Mouse (Mus musculus): Measurements from ENCODE around the gene Cops3. TPM values are rescaled to one million over a fixed set of nuclear protein-coding genes. Genes with fewer than 3 reads are reported as not detected.
A peak's percentile ranks its signal among the peaks of the same experiment; 100 is the strongest.

The Cops3 gene
- polyA plus RNA-seq, 1 experiment: 22.7 TPM

GRCm38 (mm10) chr11:59804409-59805110 lies 35.1 kb downstream of the Cops3 start:
- Histone ChIP-seq H3K27ac (ENCODE audit: insufficient read depth, low read depth, low read length) (no peak overlapping the region), H3K36me3 (ENCODE audit: control insufficient read depth, insufficient read depth, low read length) (peaks cover 4% of the 10 kb centered on the region), H3K4me3 (ENCODE audit: insufficient read depth, low read depth, low read length) (no peak overlapping the region), H3K4me1 (ENCODE audit: control insufficient read depth, insufficient read depth, low read length) (peaks cover 9% of the 10 kb centered on the region; the same call in 1 of the 2 replicates), H3K27me3 (replicated peaks; ENCODE audit: control insufficient read depth, insufficient read depth, low read length) (no peaks in the 10 kb centered on the region)
- TF ChIP-seq POLR2A (IDR thresholded peaks at IDR 0.05; ENCODE audit: low read depth, low read length) (no peak), CTCF (conservative IDR thresholded peaks at IDR 0.05; ENCODE audit: insufficient read depth, insufficient read length, low read depth, low read length) (0 out of 2 replicates have a peak, but pooled peaks have one; percentile 4)
- no peak for DNase-seq
- WGBS: 86% methylated on average over 22 of the region's 22 CpGs

- 79% methylated on average over 14 of the region's 14 CpGs for WGBS
- TF ChIP-seq POLR2A (IDR thresholded peaks at IDR 0.05; ENCODE audit: low read depth, low read length) (no peak), CTCF (conservative IDR thresholded peaks at IDR 0.05; ENCODE audit: insufficient read depth, insufficient read length, low read depth, low read length) (no peak)
- Histone ChIP-seq H3K36me3 (ENCODE audit: control insufficient read depth, insufficient read depth, low read length) (peaks cover 6% of the 10 kb centered on the region), H3K27ac (ENCODE audit: insufficient read depth, low read depth, low read length) (no peak overlapping the region), H3K27me3 (replicated peaks; ENCODE audit: control insufficient read depth, insufficient read depth, low read length) (no peaks in the 10 kb centered on the region), H3K4me1 (ENCODE audit: control insufficient read depth, insufficient read depth, low read length) (peaks cover 5% of the 10 kb centered on the region; the same call in 1 of the 2 replicates), H3K4me3 (ENCODE audit: insufficient read depth, low read depth, low read length) (no peak overlapping the region)
- DNase-seq: no peak
These were observed 36.1 kb downstream of the Cops3 start for GRCm38 (mm10) chr11:59803516-59803915.

- Histone ChIP-seq H3K36me3 (ENCODE audit: control insufficient read depth, insufficient read depth, low read length) (peaks cover 10% of the 10 kb centered on the region), H3K27ac (ENCODE audit: insufficient read depth, low read depth, low read length) (no peak overlapping the region), H3K27me3 (replicated peaks; ENCODE audit: control insufficient read depth, insufficient read depth, low read length) (no peaks in the 10 kb centered on the region), H3K4me3 (ENCODE audit: insufficient read depth, low read depth, low read length) (no peak overlapping the region), H3K4me1 (ENCODE audit: control insufficient read depth, insufficient read depth, low read length) (no peaks in the 10 kb centered on the region)
- WGBS: 80% methylated on average over 8 of the region's 8 CpGs
- no peak for DNase-seq
- TF ChIP-seq POLR2A (IDR thresholded peaks at IDR 0.05; ENCODE audit: low read depth, low read length) (no peak), CTCF (conservative IDR thresholded peaks at IDR 0.05; ENCODE audit: insufficient read depth, insufficient read length, low read depth, low read length) (no peak)
These were observed 37.8 kb downstream of the Cops3 start for GRCm38 (mm10) chr11:59801881-59802280.

- TF ChIP-seq POLR2A (IDR thresholded peaks at IDR 0.05; ENCODE audit: low read depth, low read length): no peak
- 0 out of 2 replicates have a peak, but pooled peaks have one; percentile 24 for TF ChIP-seq CTCF (conservative IDR thresholded peaks at IDR 0.05; ENCODE audit: insufficient read depth, insufficient read length, low read depth, low read length)
- Histone ChIP-seq H3K4me1 (ENCODE audit: control insufficient read depth, insufficient read depth, low read length) (no peaks in the 10 kb centered on the region), H3K4me3 (ENCODE audit: insufficient read depth, low read depth, low read length) (no peak overlapping the region), H3K27me3 (replicated peaks; ENCODE audit: control insufficient read depth, insufficient read depth, low read length) (no peaks in the 10 kb centered on the region), H3K36me3 (ENCODE audit: control insufficient read depth, insufficient read depth, low read length) (peaks cover 11% of the 10 kb centered on the region), H3K27ac (ENCODE audit: insufficient read depth, low read depth, low read length) (no peak overlapping the region)
- WGBS: 96% methylated on average over 10 of the region's 10 CpGs
- no peak for DNase-seq
These were observed 39.2 kb downstream of the Cops3 start for GRCm38 (mm10) chr11:59800412-59800811.

GRCm38 (mm10) chr11:59793390-59793789 lies 46.2 kb downstream of the Cops3 start:
- Histone ChIP-seq H3K27me3 (replicated peaks; ENCODE audit: control insufficient read depth, insufficient read depth, low read length) (no peaks in the 10 kb centered on the region), H3K4me1 (ENCODE audit: control insufficient read depth, insufficient read depth, low read length) (no peaks in the 10 kb centered on the region), H3K27ac (ENCODE audit: insufficient read depth, low read depth, low read length) (no peak overlapping the region), H3K4me3 (ENCODE audit: insufficient read depth, low read depth, low read length) (no peak overlapping the region), H3K36me3 (ENCODE audit: control insufficient read depth, insufficient read depth, low read length) (peaks cover 13% of the 10 kb centered on the region)
- TF ChIP-seq POLR2A (IDR thresholded peaks at IDR 0.05; ENCODE audit: low read depth, low read length) (no peak), CTCF (conservative IDR thresholded peaks at IDR 0.05; ENCODE audit: insufficient read depth, insufficient read length, low read depth, low read length) (no peak)
- 83% methylated on average over 6 of the region's 6 CpGs for WGBS
- no peak for DNase-seq

GRCm38 (mm10) chr11:59789311-59789710 lies 50.3 kb downstream of the Cops3 start:
- Histone ChIP-seq H3K27me3 (replicated peaks; ENCODE audit: control insufficient read depth, insufficient read depth, low read length) (no peaks in the 10 kb centered on the region), H3K4me1 (ENCODE audit: control insufficient read depth, insufficient read depth, low read length) (0 out of 2 replicates have a peak, but pooled peaks cover 4% of the 10 kb centered on the region), H3K36me3 (ENCODE audit: control insufficient read depth, insufficient read depth, low read length) (peaks cover 8% of the 10 kb centered on the region), H3K27ac (ENCODE audit: insufficient read depth, low read depth, low read length) (no peak overlapping the region), H3K4me3 (ENCODE audit: insufficient read depth, low read depth, low read length) (no peak overlapping the region)
- no peak for TF ChIP-seq POLR2A (IDR thresholded peaks at IDR 0.05; ENCODE audit: low read depth, low read length)
- TF ChIP-seq CTCF (conservative IDR thresholded peaks at IDR 0.05; ENCODE audit: insufficient read depth, insufficient read length, low read depth, low read length): no peak
- 93% methylated on average over 1 of the region's 1 CpGs for WGBS
- DNase-seq: no peak

GRCm38 (mm10) chr11:59787199-59787781 lies 52.3 kb downstream of the Cops3 start, which contains the start of gene Pld6:
Gene Pld6, minus strand, starts transcription at chr11:59787645.
- Histone ChIP-seq H3K4me3 (ENCODE audit: insufficient read depth, low read depth, low read length) (peak within 1 kb of the TSS; percentile 23; the same call in 1 of the 2 replicates), H3K4me1 (ENCODE audit: control insufficient read depth, insufficient read depth, low read length) (0 out of 2 replicates have a peak, but pooled peaks cover 4% of the 10 kb centered on the region), H3K27ac (ENCODE audit: insufficient read depth, low read depth, low read length) (no peak within 1 kb of the TSS), H3K27me3 (replicated peaks; ENCODE audit: control insufficient read depth, insufficient read depth, low read length) (no peaks in the 10 kb centered on the region), H3K36me3 (ENCODE audit: control insufficient read depth, insufficient read depth, low read length) (no peaks in the 10 kb centered on the region)
- peak; percentile 64 for DNase-seq
- 2% methylated on average over 51 of the region's 51 CpGs for WGBS
- TF ChIP-seq POLR2A (IDR thresholded peaks at IDR 0.05; ENCODE audit: low read depth, low read length) (no peak), CTCF (conservative IDR thresholded peaks at IDR 0.05; ENCODE audit: insufficient read depth, insufficient read length, low read depth, low read length) (no peak)

Measured in kidney, adult 2 months (tissue).